8 mouse cellular contexts compared by ENCODE assay signal in the genomic region with DNA sequence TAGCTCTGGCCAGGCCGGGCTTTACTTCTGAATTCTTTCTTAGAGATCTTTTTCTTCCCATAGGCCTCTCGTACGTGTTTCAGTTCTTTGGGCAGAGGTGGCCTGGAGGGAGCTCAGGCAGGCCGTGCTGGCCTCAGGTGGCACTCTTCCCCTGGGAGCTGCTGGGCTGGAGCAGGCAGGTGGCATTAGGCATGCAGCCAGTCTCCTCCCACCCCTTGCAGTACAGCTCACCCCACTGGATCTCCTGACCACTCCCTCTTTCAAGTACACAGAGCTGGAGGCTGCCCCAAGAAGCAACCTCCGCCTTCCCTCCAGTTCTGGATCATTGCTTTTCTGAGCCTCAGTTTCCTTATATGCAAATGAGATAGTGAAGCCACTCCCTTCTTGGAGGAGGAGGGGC. TPM values are rescaled to one million over a fixed set of nuclear protein-coding genes. Genes with fewer than 3 reads are reported as not detected.
DNase-seq lines count a peak whose midpoint lies in the region; ATAC-seq lines count a peak whose summit lies in the region.

No protein-coding gene starts in this region.

- intact Hi-C loops in gastrocnemius, postnatal 14 days (cut with DNase I; ENCODE audit: low total_unique reads): no loop called here
- intact Hi-C loops in heart, postnatal 25 days (cut with DNase I): no loop called here

- no peaks in the 10 kb centered on the region for H3K9me3 ChIP-seq in neural tube, embryonic 11.5 days (ENCODE audit: control insufficient read depth, low read length)
- no peaks in the 10 kb centered on the region for H3K9me3 ChIP-seq in forebrain, embryonic 16.5 days (ENCODE audit: control insufficient read depth, low read length)
- H3K9me3 ChIP-seq in limb, embryonic 10.5 days (replicated peaks): no peaks in the 10 kb centered on the region

- WGBS in neural tube, embryonic 11.5 days: 9% methylated on average over 5 of the region's 5 CpGs
- WGBS in forebrain, embryonic 16.5 days: 9% methylated on average over 5 of the region's 5 CpGs
- WGBS in limb, embryonic 10.5 days: 9% methylated on average over 5 of the region's 5 CpGs

- peaks cover 27% of the 10 kb centered on the region for H3K27me3 ChIP-seq in neural tube, embryonic 11.5 days (ENCODE audit: control insufficient read depth, insufficient read depth, low read length)
- H3K27me3 ChIP-seq in forebrain, embryonic 16.5 days (replicated peaks; ENCODE audit: control insufficient read depth, insufficient read depth, low read length): no peaks in the 10 kb centered on the region
- peaks cover 73% of the 10 kb centered on the region for H3K27me3 ChIP-seq in limb, embryonic 10.5 days (ENCODE audit: low read depth, poor library complexity, severe bottlenecking)

- peak overlapping the region; percentile 45; the same call in 1 of the 2 replicates for H3K27ac ChIP-seq in neural tube, embryonic 11.5 days (ENCODE audit: low read depth, low read length)
- H3K27ac ChIP-seq in forebrain, embryonic 16.5 days (ENCODE audit: low read length): peak overlapping the region; percentile 21; the same call in 1 of the 2 replicates
- H3K27ac ChIP-seq in limb, embryonic 10.5 days: peak overlapping the region; percentile 66

- no peak overlapping the region for H3K4me3 ChIP-seq in neural tube, embryonic 11.5 days (ENCODE audit: low read depth, low read length)
- no peak overlapping the region for H3K4me3 ChIP-seq in forebrain, embryonic 16.5 days (replicated peaks; ENCODE audit: low read length)
- peak overlapping the region; percentile 31 for H3K4me3 ChIP-seq in limb, embryonic 10.5 days

- H3K4me2 ChIP-seq in neural tube, embryonic 11.5 days (ENCODE audit: low read depth): no peak overlapping the region; the same call in 1 of the 2 replicates
- peak overlapping the region; percentile 4; the same call in 1 of the 2 replicates for H3K4me2 ChIP-seq in forebrain, embryonic 16.5 days (ENCODE audit: low read length)

- no peak for DNase-seq in neural tube, embryonic 11.5 days (ENCODE audit: low spot score)
- DNase-seq in neural tube, embryonic 10.5 days (ENCODE audit: extremely low spot score, low spot score): no peak
- no peak for DNase-seq in limb, embryonic 10.5 days (ENCODE audit: low spot score)
- DNase-seq in skeletal muscle tissue, adult 2 months (ENCODE audit: low read depth, low spot score): peak; percentile 62
- no peak for DNase-seq in gastrocnemius, postnatal 14 days
- no peak for DNase-seq in frontal cortex, postnatal 14 days (ENCODE audit: low spot score in 2 of 2)
- DNase-seq in heart, postnatal 25 days (ENCODE audit: low spot score): no peak

- peaks cover 31% of the 10 kb centered on the region for H3K4me1 ChIP-seq in neural tube, embryonic 11.5 days (ENCODE audit: control insufficient read depth, insufficient read depth, low read length)
- peaks cover 36% of the 10 kb centered on the region for H3K4me1 ChIP-seq in forebrain, embryonic 16.5 days (replicated peaks; ENCODE audit: control insufficient read depth, insufficient read depth, low read length)
- peaks cover 71% of the 10 kb centered on the region for H3K4me1 ChIP-seq in limb, embryonic 10.5 days

- H3K9ac ChIP-seq in neural tube, embryonic 11.5 days (ENCODE audit: low read length): no peak overlapping the region
- H3K9ac ChIP-seq in forebrain, embryonic 16.5 days (replicated peaks; ENCODE audit: low read depth, low read length): no peak overlapping the region

- no peaks in the 10 kb centered on the region for H3K36me3 ChIP-seq in neural tube, embryonic 11.5 days (ENCODE audit: control insufficient read depth, insufficient read depth, low read length)
- no peaks in the 10 kb centered on the region for H3K36me3 ChIP-seq in forebrain, embryonic 16.5 days (ENCODE audit: control insufficient read depth, insufficient read depth)
- no peaks in the 10 kb centered on the region for H3K36me3 ChIP-seq in limb, embryonic 10.5 days

- peak; percentile 46 for ATAC-seq in neural tube, embryonic 11.5 days (ENCODE audit: insufficient read depth, low FRiP score, low TSS enrichment)
- no peak for ATAC-seq in forebrain, embryonic 16.5 days

RNA-seq across cellular contexts. Expression of a gene that starts 26.9 kb away (rescaled TPM):
- polyA plus RNA-seq in neural tube, embryonic 11.5 days (2014; fragmentation: Nextera tagmentation; extraction: Ambion mirVana): 3.2 and 3.4 TPM in 2 replicates
- 8.1 and 8.4 TPM in 2 replicates for polyA plus RNA-seq in forebrain, embryonic 16.5 days (2015; fragmentation: Nextera tagmentation; extraction: Ambion mirVana)
- polyA plus RNA-seq in limb, embryonic 10.5 days (2016; fragmentation: Nextera tagmentation; extraction: Ambion mirVana): 1.8 and 2.2 TPM in 2 replicates
- 1 to 10 TPM; 6.3 to 7.3 TPM for total RNA-seq in gastrocnemius, postnatal 14 days (2021)
- 1 to 10 TPM; 3.2 to 3.3 TPM for total RNA-seq in heart, postnatal 25 days (2021)

RNA-seq across cellular contexts. Expression of a gene that starts 37.2 kb away (rescaled TPM):
- polyA plus RNA-seq in neural tube, embryonic 11.5 days (2014; fragmentation: Nextera tagmentation; extraction: Ambion mirVana): 1.8 and 2.5 TPM in 2 replicates
- 0.29 and 0.30 TPM in 2 replicates for polyA plus RNA-seq in forebrain, embryonic 16.5 days (2015; fragmentation: Nextera tagmentation; extraction: Ambion mirVana)
- polyA plus RNA-seq in limb, embryonic 10.5 days (2016; fragmentation: Nextera tagmentation; extraction: Ambion mirVana): 6.8 and 8.4 TPM in 2 replicates
- total RNA-seq in gastrocnemius, postnatal 14 days (2021): under 1 TPM in 1 of 2 experiments, not detected in 1; 0.08 TPM
- 1 to 10 TPM; 4.5 to 6.8 TPM for total RNA-seq in heart, postnatal 25 days (2021)
